Mouse (Mus musculus): ENCODE measurements around the gene Tmem185b. TPM values are rescaled to one million over a fixed set of nuclear protein-coding genes. Genes with fewer than 3 reads are reported as not detected.
A peak's percentile ranks its signal among the peaks of the same experiment; 100 is the strongest.

Tmem185b gene
- polyA plus RNA-seq, 1 experiment from 2014 or later: 17.6 TPM

GRCm38 (mm10) chr1:119498536-119499231, 27.3 kb upstream of the Tmem185b start:
- Histone ChIP-seq H3K4me2 (no peak overlapping the region), H3K27ac (ENCODE audit: low read depth, low read length) (0 out of 2 replicates have a peak overlapping the region, but pooled peaks have one; percentile 30), H3K4me3 (ENCODE audit: low read depth, low read length) (no peak overlapping the region), H3K36me3 (ENCODE audit: control insufficient read depth, insufficient read depth, low read length) (no peaks in the 10 kb centered on the region), H3K9ac (ENCODE audit: low read depth, low read length) (no peak overlapping the region), H3K27me3 (replicated peaks; ENCODE audit: control insufficient read depth, insufficient read depth, low read length) (no peaks in the 10 kb centered on the region), H3K4me1 (replicated peaks; ENCODE audit: control insufficient read depth, insufficient read depth, low read length) (peaks cover 19% of the 10 kb centered on the region), H3K9me3 (ENCODE audit: control insufficient read depth, low read length) (no peaks in the 10 kb centered on the region)
- DNase-seq (ENCODE audit: low spot score): no peak
- WGBS: 59% methylated on average over 9 of the region's 9 CpGs
- ATAC-seq (replicated peaks; ENCODE audit: low FRiP score): no peak

DNA sequence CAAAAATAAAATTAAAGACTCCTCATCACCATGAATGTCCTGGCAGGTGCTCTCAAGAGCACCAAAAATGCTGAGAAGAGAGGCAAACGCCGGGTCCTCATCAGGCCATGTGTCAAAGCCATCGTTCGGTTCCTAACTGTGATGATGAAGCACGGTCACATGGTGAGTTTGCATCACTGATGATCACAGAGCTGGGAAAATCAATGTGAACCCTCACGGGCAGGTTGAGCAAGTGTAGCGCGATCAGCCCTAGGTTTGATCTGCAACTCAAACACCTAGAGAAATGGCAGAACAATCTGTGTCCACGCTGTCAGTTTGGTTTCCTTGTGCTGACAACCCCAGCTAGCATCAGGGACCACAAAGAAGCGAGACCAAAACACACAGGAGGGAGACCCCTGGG, 26.5 kb upstream of the Tmem185b start:
- WGBS: 82% methylated on average over 10 of the region's 10 CpGs
- H3K4me3 ChIP-seq (ENCODE audit: low read depth, low read length): no peak overlapping the region
- no peak overlapping the region for H3K9ac ChIP-seq (ENCODE audit: low read depth, low read length)
- no peak overlapping the region for H3K4me2 ChIP-seq
- H3K27me3 ChIP-seq (replicated peaks; ENCODE audit: control insufficient read depth, insufficient read depth, low read length): no peaks in the 10 kb centered on the region
- ATAC-seq (replicated peaks; ENCODE audit: low FRiP score) (no peak), DNase-seq (ENCODE audit: low spot score) (no peak)
- no peaks in the 10 kb centered on the region for H3K36me3 ChIP-seq (ENCODE audit: control insufficient read depth, insufficient read depth, low read length)
- no peak overlapping the region for H3K27ac ChIP-seq (ENCODE audit: low read depth, low read length)
- peaks cover 22% of the 10 kb centered on the region for H3K4me1 ChIP-seq (replicated peaks; ENCODE audit: control insufficient read depth, insufficient read depth, low read length)
- H3K9me3 ChIP-seq (ENCODE audit: control insufficient read depth, low read length): no peaks in the 10 kb centered on the region

DNA sequence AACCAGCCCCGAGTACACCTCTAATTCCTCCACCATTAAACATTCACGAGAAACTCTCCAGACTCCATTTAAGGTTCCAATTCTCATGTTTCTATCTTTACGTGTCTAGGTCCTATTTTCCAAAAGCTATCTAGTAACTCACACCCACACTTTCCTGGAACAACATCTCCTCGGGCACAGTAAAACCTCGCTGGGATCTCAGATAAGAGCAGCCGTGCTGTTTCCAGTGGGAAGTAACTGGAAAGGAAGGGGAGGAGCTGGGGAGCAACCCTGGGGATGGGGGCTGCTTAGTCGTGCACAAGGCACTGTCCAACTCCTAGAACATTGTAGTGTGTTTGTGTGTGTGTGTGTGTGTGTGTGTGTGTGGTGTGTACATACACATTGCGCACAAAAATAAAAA, 24.1 kb upstream of the Tmem185b start:
- Histone ChIP-seq H3K9me3 (ENCODE audit: control insufficient read depth, low read length) (no peaks in the 10 kb centered on the region), H3K4me2 (peak overlapping the region; percentile 18; the same call in 1 of the 2 replicates), H3K27me3 (replicated peaks; ENCODE audit: control insufficient read depth, insufficient read depth, low read length) (no peaks in the 10 kb centered on the region), H3K4me3 (ENCODE audit: low read depth, low read length) (no peak overlapping the region), H3K9ac (ENCODE audit: low read depth, low read length) (no peak overlapping the region), H3K27ac (ENCODE audit: low read depth, low read length) (no peak overlapping the region), H3K4me1 (replicated peaks; ENCODE audit: control insufficient read depth, insufficient read depth, low read length) (peaks cover 25% of the 10 kb centered on the region), H3K36me3 (ENCODE audit: control insufficient read depth, insufficient read depth, low read length) (no peaks in the 10 kb centered on the region)
- DNase-seq (ENCODE audit: low spot score): no peak
- 42% methylated on average over 8 of the region's 8 CpGs for WGBS
- ATAC-seq (replicated peaks; ENCODE audit: low FRiP score): no peak

DNA sequence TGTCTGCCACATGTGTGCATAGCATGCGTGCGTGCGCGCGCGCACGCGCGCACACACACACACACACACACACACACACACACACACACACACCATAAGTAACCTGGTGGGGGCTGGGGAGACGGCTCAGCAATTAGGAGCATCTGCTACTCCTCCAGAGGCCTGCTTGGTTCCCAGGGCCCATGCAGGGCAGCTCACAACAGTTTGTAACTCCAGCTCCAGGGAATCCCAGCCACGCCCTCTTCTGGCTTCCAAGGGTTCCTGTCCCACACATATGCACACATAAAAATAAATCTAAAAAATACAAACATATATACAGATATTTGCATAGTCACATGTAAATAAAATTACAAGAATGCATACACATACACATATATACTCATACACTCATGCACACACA, 23.2 kb upstream of the Tmem185b start:
- WGBS: 88% methylated on average over 11 of the region's 11 CpGs
- H3K4me2 ChIP-seq: peak overlapping the region; percentile 89
- peaks cover 25% of the 10 kb centered on the region for H3K4me1 ChIP-seq (replicated peaks; ENCODE audit: control insufficient read depth, insufficient read depth, low read length)
- no peak for DNase-seq (ENCODE audit: low spot score)
- no peak overlapping the region for H3K27ac ChIP-seq (ENCODE audit: low read depth, low read length)
- no peaks in the 10 kb centered on the region for H3K9me3 ChIP-seq (ENCODE audit: control insufficient read depth, low read length)
- no peaks in the 10 kb centered on the region for H3K27me3 ChIP-seq (replicated peaks; ENCODE audit: control insufficient read depth, insufficient read depth, low read length)
- no peaks in the 10 kb centered on the region for H3K36me3 ChIP-seq (ENCODE audit: control insufficient read depth, insufficient read depth, low read length)
- no peak for ATAC-seq (replicated peaks; ENCODE audit: low FRiP score)
- peak overlapping the region; percentile 78 for H3K4me3 ChIP-seq (ENCODE audit: low read depth, low read length)
- H3K9ac ChIP-seq (ENCODE audit: low read depth, low read length): peak overlapping the region; percentile 32; the same call in 1 of the 2 replicates

DNA sequence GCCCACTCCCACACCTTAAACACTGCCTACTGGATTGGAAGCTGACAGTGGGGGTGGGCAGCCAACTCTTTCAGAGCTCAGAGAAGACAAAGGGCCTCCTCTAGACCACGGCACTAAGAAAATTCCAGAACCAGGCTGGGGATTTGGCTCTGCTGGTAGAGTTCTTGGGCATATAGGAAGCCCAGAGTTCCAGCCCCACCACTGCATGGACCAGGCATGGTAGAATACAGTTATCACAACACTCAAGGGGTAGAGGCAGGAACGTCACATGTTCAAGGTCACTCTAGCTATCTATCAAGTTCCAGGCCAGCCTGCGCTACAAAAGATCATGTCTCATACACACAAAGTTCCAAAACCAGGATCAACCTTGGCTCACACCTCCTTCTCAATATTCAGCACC, 22.8 kb upstream of the Tmem185b start:
- H3K27me3 ChIP-seq (replicated peaks; ENCODE audit: control insufficient read depth, insufficient read depth, low read length): no peaks in the 10 kb centered on the region
- no peaks in the 10 kb centered on the region for H3K9me3 ChIP-seq (ENCODE audit: control insufficient read depth, low read length)
- ATAC-seq (replicated peaks; ENCODE audit: low FRiP score) (no peak), DNase-seq (ENCODE audit: low spot score) (no peak)
- WGBS: 66% methylated on average over 3 of the region's 3 CpGs
- H3K4me1 ChIP-seq (replicated peaks; ENCODE audit: control insufficient read depth, insufficient read depth, low read length): peaks cover 25% of the 10 kb centered on the region
- no peaks in the 10 kb centered on the region for H3K36me3 ChIP-seq (ENCODE audit: control insufficient read depth, insufficient read depth, low read length)
- no peak overlapping the region for H3K27ac ChIP-seq (ENCODE audit: low read depth, low read length)
- peak overlapping the region; percentile 32 for H3K9ac ChIP-seq (ENCODE audit: low read depth, low read length)
- H3K4me3 ChIP-seq (ENCODE audit: low read depth, low read length): peak overlapping the region; percentile 78
- H3K4me2 ChIP-seq: peak overlapping the region; percentile 89

GRCm38 (mm10) chr1:119503808-119504207, 22.2 kb upstream of the Tmem185b start:
- H3K4me2 ChIP-seq: peak overlapping the region; percentile 89
- H3K4me1 ChIP-seq (replicated peaks; ENCODE audit: control insufficient read depth, insufficient read depth, low read length): peaks cover 21% of the 10 kb centered on the region
- peak overlapping the region; percentile 78 for H3K4me3 ChIP-seq (ENCODE audit: low read depth, low read length)
- H3K27me3 ChIP-seq (replicated peaks; ENCODE audit: control insufficient read depth, insufficient read depth, low read length): no peaks in the 10 kb centered on the region
- DNase-seq (ENCODE audit: low spot score) (no peak), ATAC-seq (replicated peaks; ENCODE audit: low FRiP score) (no peak)
- no peaks in the 10 kb centered on the region for H3K36me3 ChIP-seq (ENCODE audit: control insufficient read depth, insufficient read depth, low read length)
- no peaks in the 10 kb centered on the region for H3K9me3 ChIP-seq (ENCODE audit: control insufficient read depth, low read length)
- peak overlapping the region; percentile 32; the same call in 1 of the 2 replicates for H3K27ac ChIP-seq (ENCODE audit: low read depth, low read length)
- peak overlapping the region; percentile 76; the same call in 1 of the 2 replicates for H3K9ac ChIP-seq (ENCODE audit: low read depth, low read length)
- WGBS: 19% methylated on average over 5 of the region's 5 CpGs

DNA sequence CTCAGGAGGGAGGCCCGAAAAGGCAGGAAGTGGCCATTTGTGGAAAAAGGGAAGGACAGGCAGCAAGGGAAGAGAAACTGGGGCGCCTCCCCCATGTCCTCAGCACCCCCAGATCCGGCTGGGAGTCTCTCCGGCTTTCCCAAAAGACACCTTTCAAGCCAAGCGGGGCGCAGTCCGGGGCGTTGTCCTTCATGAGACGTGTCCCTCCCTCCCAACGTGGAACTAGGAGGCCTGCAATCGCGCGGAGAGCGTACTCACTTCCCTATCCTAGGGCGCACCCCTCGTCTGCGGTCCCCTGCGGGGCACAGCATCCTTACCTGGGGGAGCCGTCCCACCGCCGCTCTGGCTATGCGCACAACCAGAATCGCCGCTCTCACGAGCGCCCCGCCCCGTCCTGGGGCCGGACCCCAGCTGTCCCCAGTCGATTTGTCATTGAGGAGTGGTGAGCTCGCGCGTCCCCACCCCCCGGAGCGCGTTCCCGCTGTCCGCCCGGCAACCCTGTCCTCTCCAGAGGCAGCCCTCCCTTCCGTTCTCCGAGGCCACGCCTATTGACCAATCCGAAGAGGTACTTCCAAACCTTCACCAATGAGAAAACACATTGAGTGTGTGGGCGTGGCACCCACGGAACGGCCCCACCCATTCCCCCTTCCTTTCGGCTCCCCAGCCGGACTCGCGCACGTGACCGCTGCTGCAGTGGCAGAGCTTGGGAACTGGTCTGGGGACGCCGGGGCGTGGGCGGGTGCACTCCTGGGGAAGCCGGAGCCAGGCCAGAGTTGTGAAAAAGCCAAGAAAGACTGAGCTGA, 21.5 kb upstream of the Tmem185b start, which contains the start of gene Ralb:
TSS of gene Ralb (minus strand) at position 535 of the 803 bp plus-strand sequence.
- H3K4me2 ChIP-seq: peak within 1 kb of the TSS; percentile 89
- peak within 1 kb of the TSS; percentile 79 for H3K27ac ChIP-seq (ENCODE audit: low read depth, low read length)
- no peaks in the 10 kb centered on the region for H3K27me3 ChIP-seq (replicated peaks; ENCODE audit: control insufficient read depth, insufficient read depth, low read length)
- WGBS: under 1% methylated on average over 57 of the region's 57 CpGs
- peak; percentile 96 for DNase-seq (ENCODE audit: low spot score)
- peak; percentile 97 for ATAC-seq (replicated peaks; ENCODE audit: low FRiP score)
- peak within 1 kb of the TSS; percentile 76 for H3K9ac ChIP-seq (ENCODE audit: low read depth, low read length)
- no peaks in the 10 kb centered on the region for H3K36me3 ChIP-seq (ENCODE audit: control insufficient read depth, insufficient read depth, low read length)
- peak within 1 kb of the TSS; percentile 78 for H3K4me3 ChIP-seq (ENCODE audit: low read depth, low read length)
- H3K9me3 ChIP-seq (ENCODE audit: control insufficient read depth, low read length): no peaks in the 10 kb centered on the region
- H3K4me1 ChIP-seq (replicated peaks; ENCODE audit: control insufficient read depth, insufficient read depth, low read length): peaks cover 15% of the 10 kb centered on the region

DNA sequence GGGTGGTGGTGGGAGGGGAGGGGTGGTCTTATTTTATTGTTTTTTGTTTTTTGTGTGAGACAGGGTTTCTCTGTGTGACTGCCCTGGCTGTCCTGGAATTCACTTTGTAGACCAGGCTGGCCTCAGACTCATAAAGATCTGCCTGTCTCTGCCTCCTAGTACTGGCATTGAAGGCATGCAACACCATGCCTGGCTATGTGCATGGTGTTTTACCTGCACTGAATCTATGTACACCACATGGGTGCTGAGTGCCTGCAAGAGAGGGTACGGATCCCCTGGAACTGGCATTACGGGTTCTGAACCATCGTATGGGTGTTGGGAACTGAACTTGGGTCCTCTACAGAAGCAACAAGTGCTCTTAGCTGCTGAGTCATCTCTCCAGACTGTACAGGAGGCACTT, 20.0 kb upstream of the Tmem185b start:
- ATAC-seq (replicated peaks; ENCODE audit: low FRiP score) (no peak), DNase-seq (ENCODE audit: low spot score) (no peak)
- Histone ChIP-seq H3K36me3 (ENCODE audit: control insufficient read depth, insufficient read depth, low read length) (no peaks in the 10 kb centered on the region), H3K4me3 (ENCODE audit: low read depth, low read length) (no peak overlapping the region), H3K27ac (ENCODE audit: low read depth, low read length) (no peak overlapping the region), H3K4me2 (no peak overlapping the region), H3K27me3 (replicated peaks; ENCODE audit: control insufficient read depth, insufficient read depth, low read length) (no peaks in the 10 kb centered on the region), H3K4me1 (replicated peaks; ENCODE audit: control insufficient read depth, insufficient read depth, low read length) (peaks cover 18% of the 10 kb centered on the region), H3K9me3 (ENCODE audit: control insufficient read depth, low read length) (no peaks in the 10 kb centered on the region), H3K9ac (ENCODE audit: low read depth, low read length) (no peak overlapping the region)
- 88% methylated on average over 3 of the region's 3 CpGs for WGBS

Data from liver, embryonic 11.5 days (tissue).